Mouse (Mus musculus) R1 (cell line): ENCODE measurements at regions not wholly inside any gene's neighbourhood (a gene's known extent, or its start where the extent isn't known, plus 50 kb on each side); places are given as distances from the start of the nearest gene placed in this dataset.

ENCODE experiments used
- DNase-seq: peaks from one replicate; pipeline ENCODE4 v3.0.0-alpha.2; 2018; ENCODE audit warnings: low read depth, low spot score

GRCm38 (mm10) chr4:69753086-69753485 is 657.2 kb downstream of the Cdk5rap2 start:
- DNase-seq = no peak

- DNase-seq = no peak
Observed at GRCm38 (mm10) chr4:69739833-69740510, 670.3 kb downstream of the Cdk5rap2 start.
